Mouse (Mus musculus): Measurements from ENCODE around the gene Arfgef3.
A peak's percentile ranks its signal among the peaks of the same experiment; 100 is the strongest.
"Not testable (repeated sequence)": the region's sequence is repeated elsewhere in the genome, so short reads cannot be mapped to it uniquely, and the experiment has no call there.

Arfgef3 gene

DNA sequence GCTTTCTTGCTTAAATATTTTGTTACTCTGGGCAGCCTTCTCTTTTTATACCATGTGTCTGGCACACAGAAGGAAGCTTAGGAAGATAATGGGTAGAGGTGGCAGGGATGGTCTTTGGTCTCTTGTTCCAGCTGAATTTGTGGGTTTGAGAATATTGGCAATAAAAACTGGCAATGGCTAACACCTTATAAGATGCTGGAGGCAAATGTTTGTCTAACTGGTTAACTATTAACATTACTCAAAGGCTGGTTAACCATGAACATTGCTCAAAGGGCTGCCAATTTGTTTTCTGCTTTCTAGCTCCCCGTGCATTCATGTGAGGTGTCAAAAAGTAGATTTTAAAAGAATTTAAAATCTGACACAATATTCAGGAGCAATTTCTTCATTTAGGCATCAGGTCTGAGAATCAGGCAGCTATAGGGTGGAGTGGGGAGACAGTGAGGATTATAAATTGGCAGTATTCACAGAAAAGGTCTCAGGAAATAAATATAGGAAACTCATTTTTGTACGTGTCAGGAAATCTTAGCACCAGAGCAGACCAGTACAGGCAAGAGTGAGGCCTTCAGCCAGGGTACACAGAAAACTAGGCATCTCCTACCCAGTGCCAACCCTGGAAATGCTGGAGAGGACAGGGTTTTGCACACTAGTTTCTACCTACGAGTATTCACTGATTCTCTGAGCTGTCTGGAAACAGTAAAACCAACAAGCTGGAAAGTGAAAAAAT, 62.9 kb downstream of the Arfgef3 start:
- DNase-seq: no peak

GRCm38 (mm10) chr10:18678836-18679235, 64.9 kb downstream of the Arfgef3 start:
- DNase-seq: no peak

DNA sequence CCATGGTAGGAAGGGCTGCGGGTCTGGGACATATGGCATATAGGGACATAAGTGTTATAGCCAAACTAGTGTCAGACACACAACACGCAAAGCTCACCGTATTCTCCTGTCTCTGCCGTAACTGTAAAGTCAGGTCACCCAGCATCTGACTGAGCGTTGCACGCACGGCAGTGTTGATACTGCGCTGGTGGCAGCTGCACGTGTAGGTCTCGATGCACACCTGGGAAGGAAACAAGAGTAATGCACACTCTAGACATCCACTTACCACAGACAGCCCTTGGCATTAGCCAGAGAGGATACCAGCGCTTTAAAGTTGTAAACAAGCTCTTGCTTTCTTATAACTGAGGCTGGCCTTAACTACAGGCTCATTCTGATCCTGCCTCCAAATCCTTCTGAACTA, 79.0 kb downstream of the Arfgef3 start:
- no peak for DNase-seq

GRCm38 (mm10) chr10:18664016-18664415, 79.7 kb downstream of the Arfgef3 start:
- no peak for DNase-seq

DNA sequence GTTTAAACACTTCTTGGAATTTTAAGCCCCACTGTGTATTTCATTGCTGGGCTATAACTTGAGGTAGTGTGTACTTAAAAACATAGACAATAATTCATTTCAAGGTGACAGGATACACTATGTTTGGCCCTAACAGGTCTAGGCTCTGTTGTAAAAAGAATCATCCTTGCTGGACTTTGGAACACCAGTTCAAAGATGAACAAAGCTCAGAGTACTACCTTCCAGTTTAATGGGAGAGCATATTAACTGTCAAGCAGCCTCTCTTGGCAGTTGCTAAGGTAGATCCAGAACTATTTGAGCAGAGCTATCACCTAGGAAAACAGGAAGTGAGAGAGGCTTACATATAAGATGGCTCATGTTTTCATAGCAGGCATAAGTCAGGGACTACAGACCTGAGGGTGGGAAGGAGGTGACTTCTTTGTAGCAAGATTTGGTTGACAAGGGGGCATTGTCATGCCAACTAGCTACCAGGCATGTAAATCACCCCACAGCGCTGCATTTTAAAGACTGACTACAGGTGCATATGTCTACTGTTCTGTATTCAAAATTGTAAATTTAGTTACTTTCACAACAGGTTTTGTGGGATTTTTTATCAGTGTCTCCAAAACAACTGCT, 82.0 kb downstream of the Arfgef3 start:
- DNase-seq: no peak

GRCm38 (mm10) chr10:18660998-18661397, 82.8 kb downstream of the Arfgef3 start:
- DNase-seq: no peak

DNA sequence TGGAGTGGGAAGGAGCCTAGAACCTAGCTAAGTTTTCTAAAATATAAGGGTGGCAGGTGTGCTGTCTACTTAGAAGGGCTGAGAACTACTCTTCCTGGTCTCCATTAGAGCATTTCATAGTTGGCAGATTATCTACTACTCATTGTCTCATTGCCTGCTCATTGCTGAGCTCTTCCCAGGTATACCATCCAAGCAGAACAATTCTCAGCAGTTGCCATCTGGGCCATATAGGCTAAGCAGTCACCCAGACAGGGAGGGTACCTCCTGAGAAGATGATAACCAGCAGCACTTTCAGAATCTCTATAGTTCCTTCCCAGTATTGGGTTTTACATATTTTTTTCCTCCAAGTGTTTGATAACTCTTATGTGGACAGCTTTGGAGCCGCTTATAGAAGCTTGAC, 86.2 kb downstream of the Arfgef3 start:
- DNase-seq: no peak

DNA sequence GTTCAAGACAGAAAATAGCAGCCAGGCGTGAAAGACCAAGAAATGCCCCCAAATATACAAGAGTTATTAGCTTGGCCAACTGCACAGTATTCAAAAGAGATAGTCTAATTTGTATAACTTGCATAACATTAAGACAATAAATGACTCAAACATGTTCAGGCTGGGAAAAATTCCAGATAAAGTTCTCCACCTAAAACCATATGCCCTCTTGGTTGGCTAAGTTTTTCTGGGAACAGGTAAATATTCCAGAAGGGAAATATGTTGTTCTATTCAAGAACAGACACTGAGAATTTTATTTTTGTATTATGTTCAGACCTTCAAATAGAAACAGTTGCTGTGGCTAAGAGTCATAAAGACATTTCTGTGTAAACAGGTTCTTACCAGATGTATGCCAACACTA, 96.7 kb downstream of the Arfgef3 start:
- no peak for DNase-seq

DNA sequence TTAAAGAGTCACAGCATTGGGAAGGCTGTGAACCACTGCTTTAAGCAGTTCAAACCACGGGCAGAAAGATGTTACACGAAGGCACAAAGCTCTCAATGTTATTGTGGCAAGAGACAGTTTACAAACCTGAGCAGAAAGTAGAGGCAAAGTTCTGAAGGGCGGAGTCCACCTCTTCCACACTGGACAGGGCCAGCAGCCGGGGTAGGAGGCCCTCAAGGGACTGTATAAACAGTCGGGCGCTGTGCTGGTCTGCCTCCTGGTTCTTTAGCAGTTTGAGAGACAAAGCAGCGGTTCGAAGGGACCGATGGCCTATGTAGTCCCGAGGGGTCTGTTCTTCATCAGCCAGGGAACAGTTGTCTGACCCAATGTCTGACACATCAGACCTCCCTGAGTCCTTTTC, 97.7 kb downstream of the Arfgef3 start:
- no peak for DNase-seq

DNA sequence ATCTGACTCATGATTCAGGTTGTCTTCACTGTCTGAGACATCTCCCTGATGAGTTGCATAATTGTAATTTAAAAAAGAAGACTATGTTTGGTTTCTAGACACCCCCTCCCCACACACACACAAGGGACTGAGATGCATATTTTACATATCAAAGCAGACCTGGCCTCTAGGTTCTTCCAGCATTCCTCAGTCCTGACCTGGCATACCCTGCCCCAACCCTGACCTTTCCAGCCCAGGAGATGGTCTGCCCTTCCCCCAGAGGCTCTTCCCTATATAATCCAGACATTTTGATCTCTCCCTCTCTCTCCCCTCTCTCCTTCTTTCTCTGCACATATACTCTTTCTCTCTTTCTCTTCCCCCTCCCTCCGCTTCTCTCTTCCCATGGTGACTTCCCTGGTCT, 99.4 kb downstream of the Arfgef3 start:
- DNase-seq: no peak

DNA sequence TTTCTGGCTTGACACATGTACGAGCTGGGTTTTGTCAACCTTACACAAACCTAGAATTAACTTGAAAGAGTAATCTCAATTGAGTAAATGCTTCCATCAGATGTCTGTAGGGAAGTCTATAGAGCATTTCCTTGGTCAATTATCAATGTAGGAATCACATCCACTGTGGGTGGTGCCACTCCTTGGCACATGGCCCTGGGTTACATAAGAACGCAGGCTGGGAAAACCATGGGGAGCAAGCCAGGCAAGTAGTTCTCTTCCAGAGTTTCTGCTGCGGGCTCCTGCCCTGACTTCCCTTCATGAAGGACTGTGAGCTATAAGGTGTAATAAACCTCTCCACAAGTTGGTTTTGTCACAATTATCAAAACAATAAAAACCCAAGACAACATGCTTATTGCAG, 100.2 kb downstream of the Arfgef3 start:
- no peak for DNase-seq

GRCm38 (mm10) chr10:18642854-18643253, 100.9 kb downstream of the Arfgef3 start:
- no peak for DNase-seq

DNA sequence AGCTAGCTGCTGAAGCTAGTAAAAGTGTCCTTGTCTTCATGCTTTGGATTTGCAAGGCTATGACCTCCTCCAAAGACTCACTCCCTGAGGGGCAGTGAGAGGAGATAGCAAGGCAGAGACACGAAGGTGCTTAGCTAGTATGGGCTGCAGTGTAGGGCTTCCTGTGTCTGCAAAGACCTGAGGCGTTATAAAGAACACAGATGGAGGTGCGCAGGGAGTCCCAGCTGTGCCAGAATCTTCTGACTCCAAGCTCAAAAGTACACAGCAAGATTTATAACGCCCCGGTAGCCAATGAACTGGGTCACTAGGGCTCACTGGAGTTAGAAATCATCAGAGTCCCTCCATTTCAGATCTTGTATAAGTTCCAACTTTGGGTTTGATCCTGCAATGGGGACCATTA, 103.2 kb downstream of the Arfgef3 start:
- no peak for DNase-seq

DNA sequence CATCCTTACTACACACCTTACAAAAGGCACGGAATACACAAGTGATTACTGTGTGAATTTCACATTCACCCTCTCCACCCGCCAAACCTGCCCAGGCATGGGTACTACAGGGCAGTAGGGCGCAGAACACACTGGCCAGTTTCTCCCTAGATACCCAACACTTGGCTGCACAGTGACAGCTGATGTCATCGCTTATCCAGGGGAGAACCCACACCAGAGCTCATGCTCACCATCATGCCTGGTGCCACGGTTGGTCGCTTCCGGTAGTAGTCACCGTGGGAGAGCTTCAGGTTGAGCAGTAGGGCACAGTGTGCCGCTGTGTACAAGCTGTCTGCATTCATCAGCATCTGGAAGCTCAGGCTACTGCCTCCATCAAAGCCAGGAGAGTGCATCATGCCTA, 108.3 kb downstream of the Arfgef3 start:
- no peak for DNase-seq

GRCm38 (mm10) chr10:18634405-18634985, 109.3 kb downstream of the Arfgef3 start:
- DNase-seq: no peak

- DNase-seq: no peak
Measured at GRCm38 (mm10) chr10:18630498-18630897, 113.3 kb downstream of the Arfgef3 start.

- DNase-seq: peak; percentile 83
Measured at GRCm38 (mm10) chr10:18627530-18627929, 116.2 kb downstream of the Arfgef3 start.

DNA sequence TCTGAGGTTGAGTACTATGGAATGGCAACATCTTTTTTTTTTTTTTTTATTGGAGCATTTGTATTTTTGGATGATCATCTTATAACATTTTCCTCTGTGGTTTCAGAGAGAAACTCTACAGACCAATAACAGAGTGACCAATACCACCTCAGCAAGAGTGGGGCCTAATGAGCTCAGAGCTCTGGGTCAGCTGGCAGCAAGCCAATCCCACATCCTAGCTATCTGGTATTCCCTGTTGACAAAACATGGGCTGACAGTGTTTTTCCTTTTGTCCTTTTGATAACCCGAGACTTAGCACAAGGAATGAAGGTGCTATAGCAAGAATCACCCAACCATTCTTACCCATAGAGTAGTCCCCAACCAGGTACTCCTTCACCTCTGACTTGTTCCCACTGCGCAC, 131.0 kb downstream of the Arfgef3 start:
- no peak for DNase-seq

DNA sequence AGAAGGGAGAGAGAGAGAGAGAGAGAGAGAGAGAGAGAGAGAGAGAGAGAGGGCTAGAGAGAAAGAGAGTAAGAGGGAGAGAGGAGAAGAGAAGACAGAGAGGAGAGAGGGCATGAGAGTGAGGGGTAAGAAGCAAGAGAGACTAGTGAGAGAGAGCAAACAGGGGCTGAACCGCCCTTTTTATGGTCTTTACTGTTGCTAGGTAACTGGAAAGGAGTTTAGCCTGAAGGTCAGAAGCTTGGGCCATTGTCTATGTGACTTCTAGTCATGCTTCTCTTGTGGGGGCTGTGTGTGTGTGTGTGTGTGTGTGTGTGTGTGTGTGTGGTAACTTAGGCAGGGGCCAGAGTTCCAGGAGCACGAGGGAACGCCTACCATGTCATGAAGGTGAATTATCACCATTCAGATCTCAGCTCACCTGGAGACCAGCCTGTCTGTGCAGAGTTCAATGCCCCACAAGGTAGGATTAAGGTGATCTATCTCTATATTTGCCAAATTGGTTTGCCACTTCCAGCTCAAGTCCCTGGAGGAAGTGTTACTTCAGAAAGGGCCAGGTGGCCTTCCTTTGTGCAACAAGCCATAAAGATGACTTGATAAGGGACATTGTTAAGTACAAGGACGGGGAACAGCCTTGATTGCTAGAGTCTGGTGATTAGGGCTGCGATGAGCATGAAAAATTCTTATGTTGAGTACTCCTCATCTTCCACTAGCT, 138.8 kb downstream of the Arfgef3 start:
- not testable (repeated sequence) for DNase-seq

DNA sequence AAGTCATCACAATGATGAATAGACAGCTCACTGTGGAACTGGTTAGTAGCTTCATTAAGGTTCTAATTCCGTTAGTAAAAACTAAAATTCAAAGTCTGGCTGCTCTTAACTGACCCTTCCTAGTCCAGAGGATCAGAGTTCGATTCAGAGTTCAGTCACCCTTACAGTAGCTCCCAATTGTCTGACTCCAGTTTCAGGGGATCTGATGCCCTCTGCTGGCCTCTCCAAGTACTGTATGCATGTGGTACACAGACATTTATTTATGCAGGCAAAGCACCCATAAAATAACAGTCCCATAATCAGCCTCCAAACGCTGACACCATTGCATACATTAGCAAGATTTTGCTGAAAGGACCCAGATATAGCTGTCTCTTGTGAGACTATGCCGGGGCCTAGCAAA, 141.7 kb downstream of the Arfgef3 start:
- DNase-seq: peak; percentile 49

- no peak for DNase-seq
Measured at GRCm38 (mm10) chr10:18597601-18598000, 146.1 kb downstream of the Arfgef3 start.

DNA sequence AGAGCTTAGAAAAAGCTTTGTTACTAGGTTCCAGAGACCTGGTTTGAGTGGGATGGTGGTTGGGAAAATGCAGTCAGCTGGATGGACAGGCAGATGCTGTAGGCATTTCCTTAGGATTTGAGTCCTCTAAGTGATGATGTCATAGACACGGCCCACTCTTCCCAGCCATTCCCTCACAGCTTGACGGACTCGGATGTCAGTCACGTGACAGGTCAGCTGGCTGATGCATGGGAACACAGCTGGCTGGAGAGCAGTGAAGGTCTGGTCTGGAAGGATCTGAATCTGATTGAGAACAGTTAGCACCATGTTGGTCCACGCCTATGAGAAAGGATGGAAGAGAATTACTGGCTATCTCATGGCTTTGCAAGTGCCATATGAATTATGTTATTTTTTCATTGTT, 154.3 kb downstream of the Arfgef3 start:
- DNase-seq: no peak

DNA sequence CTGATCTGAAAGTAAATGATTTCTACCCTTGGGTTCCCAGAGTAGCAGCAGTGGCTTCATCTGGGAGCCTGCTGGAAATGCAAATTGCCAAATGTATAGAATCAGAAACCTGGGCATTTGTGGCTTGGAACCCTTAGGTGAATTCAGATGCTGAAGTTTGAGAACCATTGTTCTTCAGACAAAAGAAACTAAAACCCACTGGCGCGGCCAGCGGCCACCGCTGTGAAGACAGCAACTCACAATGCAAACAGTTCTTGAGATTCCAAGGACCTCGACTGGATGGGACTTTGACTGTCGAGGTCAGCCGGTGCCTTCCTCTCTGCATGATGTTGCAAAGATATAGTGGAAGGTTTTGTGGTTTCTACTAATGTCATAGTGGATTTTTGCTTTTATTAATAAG, 159.6 kb downstream of the Arfgef3 start:
- no peak for DNase-seq

DNA sequence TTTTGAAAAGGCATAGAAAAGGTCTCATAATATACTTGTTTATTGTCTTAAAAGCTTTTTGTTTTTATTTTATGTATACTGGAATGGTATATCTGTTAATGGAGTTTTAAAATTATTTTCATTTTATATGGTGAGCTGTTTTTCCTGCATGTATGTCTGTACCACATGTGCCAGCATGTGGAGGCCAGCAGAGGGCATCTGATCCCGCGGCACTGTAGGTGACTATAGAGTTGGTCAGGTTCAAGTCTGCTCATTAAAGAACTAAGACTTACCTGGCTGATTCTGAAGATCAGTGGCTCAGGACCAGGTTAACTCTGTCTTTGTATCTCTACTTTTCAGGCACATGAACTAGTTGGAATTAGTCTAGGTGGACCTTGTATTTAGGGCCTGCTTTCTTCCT, 171.2 kb downstream of the Arfgef3 start:
- no peak for DNase-seq

Data from right cerebral cortex, postnatal 25 days (tissue).